Mouse (Mus musculus): ENCODE data around the gene Psmc2. TPM values are rescaled to one million over a fixed set of nuclear protein-coding genes. Genes with fewer than 3 reads are reported as not detected.

The Psmc2 gene
- total and polyA plus RNA-seq, 3 experiments, result 297 to 356 (median 316) TPM

GRCm38 (mm10) chr5:21789061-21789460, 4.0 kb downstream of the Psmc2 start:
- TF ChIP-seq RAD21 (IDR thresholded peaks at IDR 0.05; ENCODE audit: low read depth, low read length), result no peak
- no peak for TF ChIP-seq POLR2A (IDR thresholded peaks at IDR 0.05; ENCODE audit: control insufficient read depth in 1 of 2, insufficient read depth in 1 of 2, low read depth in 1 of 2, low read length in 2 of 2, poor library complexity in 1 of 2)
- DNase-seq (ENCODE audit: low read depth, low spot score), result no peak
- peak overlapping the region; percentile 33; the same call in 1 of the 2 replicates for H3K9ac ChIP-seq (ENCODE audit: control insufficient read depth, low read depth, low read length, poor library complexity, severe bottlenecking)
- no peak overlapping the region for H3K27ac ChIP-seq (ENCODE audit: control insufficient read depth, low read depth, low read length)
- H3K9me3 ChIP-seq (replicated peaks; ENCODE audit: insufficient read depth, low read length), result no peaks in the 10 kb centered on the region
- H3K4me3 ChIP-seq (ENCODE audit: control insufficient read depth in 1 of 2, insufficient read depth in 1 of 2, low read depth in 2 of 2, low read length in 2 of 2), result peak overlapping the region in 1 of 2 experiments; percentile 83; a peak in 1 of 4 replicates
- peaks cover 68% of the 10 kb centered on the region for H3K79me2 ChIP-seq (ENCODE audit: control insufficient read depth, insufficient read depth, low read length, poor library complexity)
- H3K36me3 ChIP-seq (ENCODE audit: control insufficient read depth in 1 of 2, insufficient read depth in 2 of 2, low read length in 2 of 2), result peaks cover 10 to 38% of the 10 kb centered on the region in 2 experiments
- H3K27me3 ChIP-seq (ENCODE audit: control insufficient read depth in 1 of 2, insufficient read depth in 2 of 2, low read length in 2 of 2), result no peaks in the 10 kb centered on the region
- peaks cover 4 to 34% of the 10 kb centered on the region in 2 experiments for H3K4me1 ChIP-seq (ENCODE audit: control insufficient read depth in 1 of 2, insufficient read depth in 2 of 2, low read length in 2 of 2)

- Histone ChIP-seq H3K4me3 (ENCODE audit: control insufficient read depth in 1 of 2, insufficient read depth in 1 of 2, low read depth in 2 of 2, low read length in 2 of 2) (no peak overlapping the region), H3K79me2 (ENCODE audit: control insufficient read depth, insufficient read depth, low read length, poor library complexity) (peaks cover 58% of the 10 kb centered on the region), H3K27me3 (ENCODE audit: control insufficient read depth in 1 of 2, insufficient read depth in 2 of 2, low read length in 2 of 2) (no peaks in the 10 kb centered on the region), H3K9ac (ENCODE audit: control insufficient read depth, low read depth, low read length, poor library complexity, severe bottlenecking) (no peak overlapping the region), H3K9me3 (replicated peaks; ENCODE audit: insufficient read depth, low read length) (no peaks in the 10 kb centered on the region), H3K27ac (ENCODE audit: control insufficient read depth, low read depth, low read length) (no peak overlapping the region), H3K36me3 (ENCODE audit: control insufficient read depth in 1 of 2, insufficient read depth in 2 of 2, low read length in 2 of 2) (peaks cover 27 to 38% of the 10 kb centered on the region in 2 experiments), H3K4me1 (ENCODE audit: control insufficient read depth in 1 of 2, insufficient read depth in 2 of 2, low read length in 2 of 2) (peaks cover 4 to 34% of the 10 kb centered on the region in 2 experiments)
- no peak for DNase-seq (ENCODE audit: low read depth, low spot score)
- TF ChIP-seq RAD21 (IDR thresholded peaks at IDR 0.05; ENCODE audit: low read depth, low read length) (no peak), TAL1 (IDR thresholded peaks at IDR 0.05; ENCODE audit: low read length) (no peak), BHLHE40 (IDR thresholded peaks at IDR 0.05; ENCODE audit: borderline replicate concordance, low read depth, low read length) (no peak), MAFK (IDR thresholded peaks at IDR 0.05; ENCODE audit: borderline replicate concordance, low read depth, low read length) (no peak), RCOR1 (IDR thresholded peaks at IDR 0.05; ENCODE audit: low read depth, low read length) (no peak), GABPA (IDR thresholded peaks at IDR 0.05; ENCODE audit: low read depth, low read length) (no peak), ETS1 (IDR thresholded peaks at IDR 0.05; ENCODE audit: low read depth, low read length) (no peak), NELFE (IDR thresholded peaks at IDR 0.05; ENCODE audit: low read depth, low read length) (no peak), POLR2AphosphoS5 (IDR thresholded peaks at IDR 0.05; ENCODE audit: borderline replicate concordance, low read depth, low read length) (no peak), KAT2A (conservative IDR thresholded peaks at IDR 0.05; ENCODE audit: low read depth, low read length) (no peak), POLR2AphosphoS2 (IDR thresholded peaks at IDR 0.05; ENCODE audit: low read length) (no peak), SIN3A (IDR thresholded peaks at IDR 0.05; ENCODE audit: low read length) (no peak), MAX (IDR thresholded peaks at IDR 0.05; ENCODE audit: low read length) (no peak), MXI1 (IDR thresholded peaks at IDR 0.05; ENCODE audit: low read depth, low read length) (no peak), CTCF (IDR thresholded peaks at IDR 0.05 in 2 of 3, conservative IDR thresholded peaks at IDR 0.05 in 1 of 3; ENCODE audit: control insufficient read depth in 1 of 3, insufficient read depth in 1 of 3, low read depth in 2 of 3, low read length in 3 of 3, poor library complexity in 1 of 3, severe bottlenecking in 1 of 3) (no peak)
Observed at GRCm38 (mm10) chr5:21792166-21792565, 7.1 kb downstream of the Psmc2 start.

- no peaks in the 10 kb centered on the region for H3K27me3 ChIP-seq (ENCODE audit: control insufficient read depth in 1 of 2, insufficient read depth in 2 of 2, low read length in 2 of 2)
- no peaks in the 10 kb centered on the region for H3K9me3 ChIP-seq (replicated peaks; ENCODE audit: insufficient read depth, low read length)
- no peak overlapping the region for H3K4me3 ChIP-seq (ENCODE audit: control insufficient read depth in 1 of 2, insufficient read depth in 1 of 2, low read depth in 2 of 2, low read length in 2 of 2)
- H3K27ac ChIP-seq (ENCODE audit: control insufficient read depth, low read depth, low read length), result no peak overlapping the region
- no peak overlapping the region for H3K9ac ChIP-seq (ENCODE audit: control insufficient read depth, low read depth, low read length, poor library complexity, severe bottlenecking)
- peaks cover 0 to 36% of the 10 kb centered on the region in 2 experiments; a peak in 2 of 4 replicates for H3K36me3 ChIP-seq (ENCODE audit: control insufficient read depth in 1 of 2, insufficient read depth in 2 of 2, low read length in 2 of 2)
- no peaks in the 10 kb centered on the region for H3K4me1 ChIP-seq (ENCODE audit: control insufficient read depth in 1 of 2, insufficient read depth in 2 of 2, low read length in 2 of 2)
- DNase-seq (ENCODE audit: low read depth, low spot score), result no peak
- no peaks in the 10 kb centered on the region for H3K79me2 ChIP-seq (ENCODE audit: control insufficient read depth, insufficient read depth, low read length, poor library complexity)
- TF ChIP-seq NELFE (IDR thresholded peaks at IDR 0.05; ENCODE audit: low read depth, low read length) (no peak), GABPA (IDR thresholded peaks at IDR 0.05; ENCODE audit: low read depth, low read length) (no peak), SIN3A (IDR thresholded peaks at IDR 0.05; ENCODE audit: low read length) (no peak), ETS1 (IDR thresholded peaks at IDR 0.05; ENCODE audit: low read depth, low read length) (no peak), MAZ (IDR thresholded peaks at IDR 0.05; ENCODE audit: low read depth, low read length) (no peak), MXI1 (IDR thresholded peaks at IDR 0.05; ENCODE audit: low read depth, low read length) (no peak), HCFC1 (IDR thresholded peaks at IDR 0.05; ENCODE audit: low read depth, low read length) (no peak), BHLHE40 (IDR thresholded peaks at IDR 0.05; ENCODE audit: borderline replicate concordance, low read depth, low read length) (no peak), CHD2 (IDR thresholded peaks at IDR 0.05; ENCODE audit: low read length) (no peak), TBP (IDR thresholded peaks at IDR 0.05; ENCODE audit: low read depth, low read length) (no peak), MYC (IDR thresholded peaks at IDR 0.05; ENCODE audit: low read depth, low read length) (no peak), NRF1 (IDR thresholded peaks at IDR 0.05; ENCODE audit: insufficient read depth, low read depth, low read length, poor library complexity, severe bottlenecking) (no peak), ELF1 (IDR thresholded peaks at IDR 0.05; ENCODE audit: low read depth, low read length) (no peak), ZNF384 (IDR thresholded peaks at IDR 0.05; ENCODE audit: low read depth, low read length) (no peak), UBTF (IDR thresholded peaks at IDR 0.05; ENCODE audit: borderline replicate concordance, insufficient read depth, low read depth, low read length) (no peak), EP300 (IDR thresholded peaks at IDR 0.05; ENCODE audit: low read depth in 1 of 2, low read length in 2 of 2) (no peak)
Observed at GRCm38 (mm10) chr5:21802907-21803306, 17.8 kb downstream of the Psmc2 start.

Measured in MEL (cell line).